Mouse (Mus musculus): ENCODE data around the gene Erg.
A peak's percentile ranks its signal among the peaks of the same experiment; 100 is the strongest.

Erg gene

GRCm38 (mm10) chr16:95586311-95586602 lies at the start of gene Erg:
TSS of gene Erg (minus strand) at chr16:95586593.
- DNase-seq (ENCODE audit: low spot score): no peak

DNA sequence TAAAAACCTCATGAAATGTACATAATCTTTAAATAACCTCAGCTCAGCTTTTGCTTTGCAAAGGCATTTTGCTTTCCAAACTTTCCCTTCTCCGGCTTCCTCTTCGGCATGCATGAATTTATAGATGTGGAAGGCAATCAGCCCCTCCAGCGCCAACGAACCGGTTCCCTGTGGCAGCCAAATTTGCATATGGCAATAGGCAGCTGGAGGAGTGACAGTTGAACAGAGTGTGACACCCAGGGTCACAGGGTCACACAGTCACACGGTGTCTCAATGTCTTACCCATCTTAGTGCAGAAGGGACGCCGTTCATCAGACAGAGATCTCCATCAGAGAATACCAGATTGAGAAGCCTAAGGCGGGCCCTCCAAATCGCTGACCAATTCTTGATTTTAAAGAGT lies 45.4 kb upstream of the Erg start:
- DNase-seq (ENCODE audit: low spot score): no peak

DNA sequence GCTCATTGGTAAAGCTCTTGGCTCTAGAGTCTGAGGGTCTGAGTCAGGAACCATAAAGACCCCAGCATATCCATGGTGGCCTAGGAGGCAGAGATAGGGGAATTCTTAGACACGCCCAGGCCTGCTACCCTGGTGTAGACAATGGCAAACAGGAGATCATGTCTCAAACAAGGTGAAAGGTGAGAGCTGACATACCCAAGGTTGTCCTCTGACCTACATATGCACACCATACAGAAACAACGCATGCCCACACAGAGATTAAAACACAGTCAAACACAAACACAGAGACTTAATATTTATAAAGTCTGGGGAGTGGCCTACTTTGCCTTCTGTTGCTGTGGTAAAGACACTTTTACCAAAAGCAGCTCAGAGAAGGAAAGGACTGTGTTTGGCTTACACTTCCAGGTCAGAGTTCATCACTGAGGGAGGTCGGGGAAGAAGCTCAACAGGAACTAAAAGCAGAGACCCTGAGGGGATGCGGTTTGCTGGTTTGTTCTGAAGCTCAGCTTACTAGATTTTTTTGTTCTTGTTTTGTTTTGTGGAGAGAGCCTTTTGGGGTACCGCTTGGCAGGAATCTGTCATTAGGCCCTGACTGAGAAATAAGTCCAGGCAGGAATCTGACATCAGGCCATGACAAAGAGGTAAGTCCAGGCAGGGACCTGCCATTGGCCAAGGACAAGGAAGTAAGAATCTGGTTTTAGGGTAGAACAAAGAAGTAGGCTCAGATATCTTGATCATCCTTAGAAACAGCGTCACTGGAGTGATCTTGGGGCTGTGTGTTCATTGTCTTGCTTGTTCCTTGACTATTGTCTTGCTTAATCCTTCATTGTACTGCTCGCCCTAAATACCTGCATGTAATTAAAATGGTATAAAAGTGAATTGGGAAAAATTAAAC lies 37.7 kb upstream of the Erg start:
- no peak for DNase-seq (ENCODE audit: low spot score)

DNA sequence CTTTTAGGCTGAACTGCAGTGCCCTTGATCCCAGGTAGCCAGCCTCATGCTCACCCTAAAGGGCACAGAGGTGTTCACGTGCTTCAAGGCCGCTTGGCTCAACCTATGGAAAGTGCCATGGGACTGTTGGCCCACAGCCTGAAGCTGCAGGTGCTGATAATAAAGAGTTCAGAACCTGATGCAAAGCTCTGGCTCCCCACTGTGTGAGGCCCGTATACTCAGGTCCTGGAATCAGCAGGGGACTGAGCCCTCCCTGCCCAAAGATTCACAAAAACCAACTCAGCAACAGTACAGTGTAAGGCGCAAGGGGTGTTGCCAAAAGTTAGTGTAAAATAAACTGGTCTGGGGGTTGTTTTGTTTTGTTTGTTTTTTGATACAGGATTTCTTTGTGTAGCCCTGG lies 36.7 kb upstream of the Erg start:
- no peak for DNase-seq (ENCODE audit: low spot score)

- no peak for DNase-seq (ENCODE audit: low spot score)
Measured at GRCm38 (mm10) chr16:95619859-95620325, 33.5 kb upstream of the Erg start.

DNA sequence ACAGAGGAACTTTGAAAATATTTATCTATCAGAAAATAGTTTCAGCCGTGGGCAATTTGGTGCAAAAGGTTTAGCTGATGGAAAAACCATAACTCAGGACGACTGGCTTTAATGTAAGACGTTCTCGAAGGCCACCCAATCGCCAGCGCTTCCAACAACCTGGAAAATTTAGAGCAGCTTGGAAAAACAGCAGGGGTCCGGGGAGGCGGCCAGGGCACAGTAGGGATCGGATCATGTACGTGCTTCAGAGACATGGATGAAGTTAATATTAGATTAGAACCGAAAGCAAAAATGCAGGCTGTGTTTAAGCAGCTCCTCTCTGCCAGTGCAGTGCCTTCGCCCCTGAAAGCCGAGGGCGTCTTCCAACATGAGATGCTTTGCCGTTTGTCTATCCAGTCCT lies 31.8 kb upstream of the Erg start:
- no peak for DNase-seq (ENCODE audit: low spot score)

- DNase-seq (ENCODE audit: low spot score): no peak
Measured at GRCm38 (mm10) chr16:95617720-95618119, 31.3 kb upstream of the Erg start.

DNA sequence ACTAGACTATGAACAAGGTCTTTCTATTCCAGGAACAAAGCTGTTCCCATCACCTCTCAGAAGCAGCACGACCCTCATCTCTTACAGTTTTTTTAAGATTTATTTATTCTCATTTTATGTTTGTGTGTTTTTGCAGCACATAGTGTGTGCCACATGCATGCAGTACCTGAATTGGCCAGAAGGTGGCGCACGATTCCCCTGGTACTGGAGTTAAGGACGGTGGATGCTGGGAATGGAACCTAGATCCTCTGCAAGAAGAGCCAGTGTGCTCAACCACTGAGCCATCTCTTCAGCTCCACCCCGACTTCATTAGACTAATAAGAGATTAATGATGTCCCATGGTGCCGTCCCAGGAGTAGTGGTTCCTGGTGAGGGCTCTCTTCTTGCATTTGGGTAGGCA lies 29.2 kb upstream of the Erg start:
- no peak for DNase-seq (ENCODE audit: low spot score)

GRCm38 (mm10) chr16:95614482-95614881 lies 28.1 kb upstream of the Erg start:
- DNase-seq (ENCODE audit: low spot score): no peak

- DNase-seq (ENCODE audit: low spot score): no peak
Measured at GRCm38 (mm10) chr16:95611982-95612746, 25.8 kb upstream of the Erg start.

DNA sequence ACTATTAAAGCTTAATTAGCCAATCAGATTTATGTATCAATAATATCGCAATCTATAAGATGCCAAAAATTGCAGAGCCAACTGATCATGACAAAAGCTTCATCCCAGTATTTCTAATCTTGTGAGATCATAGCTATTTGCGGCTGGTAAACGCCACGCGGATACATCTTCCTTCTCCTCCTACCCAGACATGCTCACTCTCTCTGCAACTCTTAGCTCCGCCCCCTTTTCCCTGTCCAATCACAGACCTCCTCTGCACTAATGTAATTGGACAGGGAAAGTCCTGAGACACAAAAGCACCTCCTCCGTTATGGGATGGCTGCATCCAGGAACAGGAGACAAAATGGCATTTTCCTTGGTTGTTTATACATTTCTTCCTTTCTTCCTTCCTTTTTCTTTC lies 22.2 kb upstream of the Erg start:
- no peak for DNase-seq (ENCODE audit: low spot score)

DNA sequence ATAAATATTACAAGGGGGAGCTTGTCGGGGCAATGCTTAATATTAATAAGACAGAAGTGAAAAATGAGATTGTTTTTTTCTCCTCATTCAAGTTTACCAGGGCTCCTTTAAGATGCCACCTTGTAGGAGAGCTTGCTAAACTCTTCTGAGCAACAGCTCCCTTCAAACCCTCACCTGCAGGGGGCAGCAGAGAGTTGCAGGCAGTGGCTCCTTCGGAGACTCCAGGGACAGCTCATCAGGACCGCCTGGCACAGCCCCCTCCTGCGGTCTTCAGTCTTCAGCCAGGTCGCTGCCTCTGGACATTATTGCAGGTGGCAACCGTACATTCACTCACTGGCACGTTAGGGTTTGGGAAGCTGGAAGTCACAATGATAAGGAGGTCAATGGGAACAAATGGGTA lies 18.9 kb upstream of the Erg start:
- peak; percentile 37 for DNase-seq (ENCODE audit: low spot score)

GRCm38 (mm10) chr16:95602504-95602903 lies 16.1 kb upstream of the Erg start:
- no peak for DNase-seq (ENCODE audit: low spot score)

- DNase-seq (ENCODE audit: low spot score): no peak
Measured at GRCm38 (mm10) chr16:95601807-95602206, 15.4 kb upstream of the Erg start.

DNA sequence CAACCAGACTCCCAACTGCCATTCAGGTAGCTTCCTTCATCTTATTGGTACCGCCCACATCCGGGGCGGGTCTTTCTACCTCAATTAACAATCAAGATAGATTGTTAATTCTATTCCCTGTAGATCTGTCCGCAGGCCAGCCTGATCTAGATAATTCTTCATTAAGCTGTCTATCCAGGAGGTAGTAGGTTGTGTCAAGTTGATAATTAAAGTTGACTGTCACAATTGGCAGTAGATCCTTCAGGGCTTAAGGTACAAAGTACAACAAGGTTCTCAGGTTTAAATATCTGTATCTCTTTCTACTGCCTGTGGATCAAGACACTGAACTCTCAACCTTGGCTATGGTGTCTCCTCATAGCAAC lies 14.8 kb upstream of the Erg start:
- DNase-seq (ENCODE audit: low spot score): no peak

- DNase-seq (ENCODE audit: low spot score): no peak
Measured at GRCm38 (mm10) chr16:95600572-95601218, 14.3 kb upstream of the Erg start.

GRCm38 (mm10) chr16:95598930-95599329 lies 12.5 kb upstream of the Erg start:
- DNase-seq (ENCODE audit: low spot score): no peak

DNA sequence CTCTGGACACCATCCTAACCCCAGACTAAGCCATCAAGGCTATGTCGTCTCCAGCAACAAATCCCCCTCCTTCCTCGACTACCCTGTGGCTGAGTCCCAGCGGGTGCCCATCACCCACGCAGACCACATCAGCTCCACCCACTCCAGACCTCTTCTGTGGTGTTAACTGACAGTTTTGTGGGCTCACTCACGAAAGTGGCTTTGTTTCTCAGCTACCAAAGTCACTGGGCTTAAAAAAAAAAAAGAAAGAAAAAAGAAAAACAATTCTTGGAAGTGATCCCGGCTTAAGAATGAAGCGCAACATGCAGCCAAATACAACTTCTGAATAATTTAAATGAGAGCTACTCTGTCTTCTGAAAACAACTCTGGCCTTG lies 11.2 kb upstream of the Erg start:
- DNase-seq (ENCODE audit: low spot score): no peak

DNA sequence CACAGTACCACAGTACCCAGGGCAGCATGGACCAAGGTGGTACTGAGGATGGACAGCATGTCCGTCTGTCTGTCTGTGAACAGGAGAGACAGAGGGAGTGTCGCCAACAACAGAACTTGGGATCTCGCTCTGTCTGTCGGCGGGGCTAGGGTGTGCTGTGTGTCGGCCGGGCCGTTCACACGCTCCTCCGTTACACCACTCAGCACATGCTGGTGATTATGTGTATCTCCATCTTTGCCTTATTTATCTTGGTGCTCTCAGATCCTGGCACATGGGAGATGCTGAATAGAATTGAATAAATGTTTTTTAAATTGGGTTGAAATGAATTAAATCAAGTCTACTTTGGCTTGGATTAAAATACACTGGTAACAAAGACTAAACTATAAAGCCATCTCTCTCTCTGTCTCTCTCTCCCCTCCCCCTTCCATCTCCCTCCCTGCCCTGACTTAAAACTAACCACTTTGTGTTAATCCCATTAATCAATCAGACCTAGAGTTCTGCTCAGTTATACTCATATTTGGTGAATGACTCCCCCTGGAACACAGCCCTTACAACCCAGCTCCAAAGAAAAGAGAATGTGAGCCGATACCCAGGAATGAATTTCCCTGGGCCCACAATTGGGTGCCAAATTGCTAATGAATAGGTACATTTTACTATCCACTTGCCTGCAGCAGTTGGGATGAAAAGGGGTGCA lies 10.6 kb upstream of the Erg start:
- DNase-seq (ENCODE audit: low spot score): no peak

GRCm38 (mm10) chr16:95588849-95589248 lies 2.5 kb upstream of the Erg start:
- no peak for DNase-seq (ENCODE audit: low spot score)

DNA sequence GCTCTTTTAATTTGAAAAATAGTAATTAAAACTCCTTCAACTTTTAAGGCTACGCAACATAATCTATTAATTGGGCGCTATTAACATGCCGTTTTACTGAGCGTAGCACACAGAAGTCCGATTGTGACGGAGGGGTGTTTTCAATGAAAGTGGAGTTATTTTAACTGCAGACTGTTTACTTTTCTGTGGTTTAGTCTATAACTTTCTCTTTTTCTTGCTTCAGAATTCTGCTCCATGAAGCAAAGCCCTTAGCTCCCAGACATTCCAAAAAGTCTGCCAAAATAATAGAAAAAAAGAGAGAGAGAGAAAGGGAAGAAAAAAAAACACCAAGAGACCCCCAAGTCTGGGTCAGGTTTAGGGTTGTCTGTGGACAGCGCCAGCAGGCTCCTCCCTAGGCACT lies 333 bp upstream of the Erg start:
- DNase-seq (ENCODE audit: low spot score): no peak

GRCm38 (mm10) chr16:95585541-95586310 lies 667 bp downstream of the Erg start:
- no peak for DNase-seq (ENCODE audit: low spot score)

All from ovary, adult 18-20 months (tissue).